Mouse (Mus musculus): Measurements from ENCODE around the gene Fam166b. TPM values are rescaled to one million over a fixed set of nuclear protein-coding genes. Genes with fewer than 3 reads are reported as not detected.

The Fam166b gene
- total and polyA plus RNA-seq, 3 experiments: not detected

GRCm38 (mm10) chr4:43465935-43466334, 37.0 kb upstream of the Fam166b start:
- in situ Hi-C loops (cut with MboI; ENCODE audit: low pct_ligation_motif_present, low pct_unique_long_range_greater_than_20kb, low sequenced_read_pairs) (no loop called here), dilution Hi-C loops (cut with MboI; ENCODE audit: extremely low pct_ligation_motif_present, extremely low pct_unique_long_range_greater_than_20kb, low sequenced_read_pairs) (no loop called here)
- Histone ChIP-seq H3K27ac (ENCODE audit: insufficient read depth, low read depth) (no peak overlapping the region), H3K4me1 (ENCODE audit: control insufficient read depth in 1 of 2, insufficient read depth in 2 of 2) (peaks cover 0 to 15% of the 10 kb centered on the region in 2 experiments; a peak in 2 of 4 replicates), H3K4me2 (ENCODE audit: insufficient read depth, low read depth, poor library complexity, severe bottlenecking) (no peak overlapping the region), H3K9me3 (replicated peaks; ENCODE audit: low read length) (peaks cover 12% of the 10 kb centered on the region), H3K79me2 (replicated peaks; ENCODE audit: control insufficient read depth, extremely low read depth, insufficient read depth, poor library complexity, severe bottlenecking) (no peaks in the 10 kb centered on the region), H3K9ac (ENCODE audit: insufficient read depth, low read depth) (no peak overlapping the region), H3K27me3 (replicated peaks) (no peaks in the 10 kb centered on the region), H3K36me3 (replicated peaks in 1 of 2; ENCODE audit: control insufficient read depth in 1 of 2, insufficient read depth in 1 of 2, low read length in 1 of 2) (no peaks in the 10 kb centered on the region), H3K4me3 (replicated peaks in 1 of 3; ENCODE audit: low read depth in 2 of 3, low read length in 2 of 3, poor library complexity in 1 of 3) (no peak overlapping the region)
- TF ChIP-seq ZKSCAN1 (IDR thresholded peaks at IDR 0.05; ENCODE audit: borderline replicate concordance, low read depth, low read length): no peak
- TF ChIP-seq CHD2 (IDR thresholded peaks at IDR 0.05; ENCODE audit: low read length): no peak
- no peak for TF ChIP-seq RAD21 (IDR thresholded peaks at IDR 0.05; ENCODE audit: low read depth, low read length)
- no peak for DNase-seq (ENCODE audit: extremely low read depth)

GRCm38 (mm10) chr4:43463102-43463501, 34.2 kb upstream of the Fam166b start:
- no peaks in the 10 kb centered on the region for H3K36me3 ChIP-seq (replicated peaks in 1 of 2; ENCODE audit: control insufficient read depth in 1 of 2, insufficient read depth in 1 of 2, low read length in 1 of 2)
- DNase-seq (ENCODE audit: extremely low read depth): no peak
- H3K27me3 ChIP-seq (replicated peaks): peaks cover 3% of the 10 kb centered on the region
- no peaks in the 10 kb centered on the region for H3K79me2 ChIP-seq (replicated peaks; ENCODE audit: control insufficient read depth, extremely low read depth, insufficient read depth, poor library complexity, severe bottlenecking)
- H3K4me3 ChIP-seq (replicated peaks in 1 of 3; ENCODE audit: low read depth in 2 of 3, low read length in 2 of 3, poor library complexity in 1 of 3): no peak overlapping the region
- H3K27ac ChIP-seq (ENCODE audit: insufficient read depth, low read depth): no peak overlapping the region
- H3K9me3 ChIP-seq (replicated peaks; ENCODE audit: low read length): peaks cover 8% of the 10 kb centered on the region
- H3K9ac ChIP-seq (ENCODE audit: insufficient read depth, low read depth): no peak overlapping the region
- TF ChIP-seq CHD2 (IDR thresholded peaks at IDR 0.05; ENCODE audit: low read length) (no peak), UBTF (IDR thresholded peaks at IDR 0.05; ENCODE audit: low read depth, low read length) (no peak), SIN3A (IDR thresholded peaks at IDR 0.05; ENCODE audit: low read length) (no peak), GABPA (IDR thresholded peaks at IDR 0.05; ENCODE audit: insufficient replicate concordance, low read depth, low read length) (no peak)
- dilution Hi-C loops (cut with MboI; ENCODE audit: extremely low pct_ligation_motif_present, extremely low pct_unique_long_range_greater_than_20kb, low sequenced_read_pairs): no loop called here
- peaks cover 0 to 15% of the 10 kb centered on the region in 2 experiments; a peak in 2 of 4 replicates for H3K4me1 ChIP-seq (ENCODE audit: control insufficient read depth in 1 of 2, insufficient read depth in 2 of 2)
- no peak overlapping the region for H3K4me2 ChIP-seq (ENCODE audit: insufficient read depth, low read depth, poor library complexity, severe bottlenecking)
- in situ Hi-C loops (cut with MboI; ENCODE audit: low pct_ligation_motif_present, low pct_unique_long_range_greater_than_20kb, low sequenced_read_pairs): no loop called here

GRCm38 (mm10) chr4:43457124-43457523, 28.2 kb upstream of the Fam166b start:
- H3K4me1 ChIP-seq (ENCODE audit: control insufficient read depth in 1 of 2, insufficient read depth in 2 of 2): peaks cover 21 to 55% of the 10 kb centered on the region in 2 experiments
- no peak overlapping the region for H3K9ac ChIP-seq (ENCODE audit: insufficient read depth, low read depth)
- in situ Hi-C loops (cut with MboI; ENCODE audit: low pct_ligation_motif_present, low pct_unique_long_range_greater_than_20kb, low sequenced_read_pairs): no loop called here
- peaks cover 4% of the 10 kb centered on the region for H3K9me3 ChIP-seq (replicated peaks; ENCODE audit: low read length)
- no peak overlapping the region for H3K27ac ChIP-seq (ENCODE audit: insufficient read depth, low read depth)
- no peaks in the 10 kb centered on the region for H3K79me2 ChIP-seq (replicated peaks; ENCODE audit: control insufficient read depth, extremely low read depth, insufficient read depth, poor library complexity, severe bottlenecking)
- H3K4me2 ChIP-seq (ENCODE audit: insufficient read depth, low read depth, poor library complexity, severe bottlenecking): peak overlapping the region; percentile 41
- H3K4me3 ChIP-seq (replicated peaks in 1 of 3; ENCODE audit: low read depth in 2 of 3, low read length in 2 of 3, poor library complexity in 1 of 3): no peak overlapping the region
- peak; percentile 64 for DNase-seq (ENCODE audit: extremely low read depth)
- peaks cover 0 to 7% of the 10 kb centered on the region in 2 experiments for H3K36me3 ChIP-seq (replicated peaks in 1 of 2; ENCODE audit: control insufficient read depth in 1 of 2, insufficient read depth in 1 of 2, low read length in 1 of 2)
- dilution Hi-C loops (cut with MboI; ENCODE audit: extremely low pct_ligation_motif_present, extremely low pct_unique_long_range_greater_than_20kb, low sequenced_read_pairs): no loop called here
- peaks cover 3% of the 10 kb centered on the region for H3K27me3 ChIP-seq (replicated peaks)
- TF ChIP-seq UBTF (IDR thresholded peaks at IDR 0.05; ENCODE audit: low read depth, low read length) (0 out of 2 replicates have a peak, but pooled peaks have one; percentile 34), JUND (conservative IDR thresholded peaks at IDR 0.05; ENCODE audit: low read depth, low read length) (no peak), TCF12 (IDR thresholded peaks at IDR 0.05; ENCODE audit: low read depth, low read length) (peak; percentile 76), ELF1 (IDR thresholded peaks at IDR 0.05; ENCODE audit: low read depth, low read length) (no peak), ETS1 (conservative IDR thresholded peaks at IDR 0.05; ENCODE audit: low read depth, low read length) (peak; percentile 64), POLR2AphosphoS2 (IDR thresholded peaks at IDR 0.05; ENCODE audit: low read depth, low read length) (no peak), SIN3A (IDR thresholded peaks at IDR 0.05; ENCODE audit: low read length) (no peak), TBP (conservative IDR thresholded peaks at IDR 0.05; ENCODE audit: low read depth, low read length) (no peak), KAT2A (IDR thresholded peaks at IDR 0.05; ENCODE audit: insufficient replicate concordance, low read length) (no peak), MYC (IDR thresholded peaks at IDR 0.05; ENCODE audit: low read depth, low read length) (no peak), RCOR1 (conservative IDR thresholded peaks at IDR 0.05; ENCODE audit: low read depth, low read length) (no peak), POLR2A (IDR thresholded peaks at IDR 0.05; ENCODE audit: low read depth, low read length) (no peak), ZNF384 (IDR thresholded peaks at IDR 0.05; ENCODE audit: low read depth, low read length) (no peak), MEF2A (IDR thresholded peaks at IDR 0.05; ENCODE audit: borderline replicate concordance, low read depth, low read length) (peak; percentile 25; the same call in 1 of the 2 replicates), SMC3 (IDR thresholded peaks at IDR 0.05; ENCODE audit: low read depth, low read length) (no peak), CTCF (conservative IDR thresholded peaks at IDR 0.05 in 1 of 2, IDR thresholded peaks at IDR 0.05 in 1 of 2; ENCODE audit: low read depth in 2 of 2, low read length in 2 of 2) (no peak), CHD2 (IDR thresholded peaks at IDR 0.05; ENCODE audit: low read length) (0 out of 2 replicates have a peak, but pooled peaks have one; percentile 10), PAX5 (IDR thresholded peaks at IDR 0.05; ENCODE audit: low read length) (no peak), MXI1 (IDR thresholded peaks at IDR 0.05; ENCODE audit: low read depth, low read length) (no peak), BHLHE40 (IDR thresholded peaks at IDR 0.05; ENCODE audit: low read depth, low read length) (no peak), MAX (IDR thresholded peaks at IDR 0.05; ENCODE audit: low read length) (no peak), EP300 (IDR thresholded peaks at IDR 0.05; ENCODE audit: low read length) (peak; percentile 57), IRF4 (IDR thresholded peaks at IDR 0.05; ENCODE audit: low read depth, low read length) (peak; percentile 35; the same call in 1 of the 2 replicates), USF2 (conservative IDR thresholded peaks at IDR 0.05; ENCODE audit: low read depth, low read length) (no peak)
